Mouse (Mus musculus): ENCODE measurements at regions not wholly inside any gene's neighbourhood (a gene's known extent, or its start where the extent isn't known, plus 50 kb on each side); places are given as distances from the start of the nearest gene placed in this dataset.

GRCm38 (mm10) chr7:135882306-135882705 is 166.1 kb upstream of the Mki67 start:
- no peak for DNase-seq (ENCODE audit: low read depth, low spot score)

- DNase-seq (ENCODE audit: low read depth, low spot score), result no peak
Observed at GRCm38 (mm10) chr7:135888598-135888997, 172.4 kb upstream of the Mki67 start.

- no peak for DNase-seq (ENCODE audit: low read depth, low spot score)
Observed at GRCm38 (mm10) chr7:135889016-135889726, 173.0 kb upstream of the Mki67 start.

- DNase-seq (ENCODE audit: low read depth, low spot score), result no peak
Observed at GRCm38 (mm10) chr7:135898876-135899275, 182.7 kb upstream of the Mki67 start.

GRCm38 (mm10) chr7:135899765-135900164 is 183.6 kb upstream of the Mki67 start:
- no peak for DNase-seq (ENCODE audit: low read depth, low spot score)

- DNase-seq (ENCODE audit: low read depth, low spot score), result no peak
Observed at GRCm38 (mm10) chr7:135900861-135901321, 184.7 kb upstream of the Mki67 start.

GRCm38 (mm10) chr7:135902106-135903055 is 186.2 kb upstream of the Mki67 start:
- no peak for DNase-seq (ENCODE audit: low read depth, low spot score)

- DNase-seq (ENCODE audit: low read depth, low spot score), result no peak
Observed at GRCm38 (mm10) chr7:135911376-135911775, 195.2 kb upstream of the Mki67 start.

- DNase-seq (ENCODE audit: low read depth, low spot score), result no peak
Observed at GRCm38 (mm10) chr7:135913923-135914634, 197.9 kb upstream of the Mki67 start.

- DNase-seq (ENCODE audit: low read depth, low spot score), result no peak
Observed at GRCm38 (mm10) chr7:135923876-135924275, 207.7 kb upstream of the Mki67 start.

GRCm38 (mm10) chr7:135924641-135925040 is 208.5 kb upstream of the Mki67 start:
- no peak for DNase-seq (ENCODE audit: low read depth, low spot score)

- DNase-seq (ENCODE audit: low read depth, low spot score), result no peak
Observed at GRCm38 (mm10) chr7:135930091-135930490, 213.9 kb upstream of the Mki67 start.

GRCm38 (mm10) chr7:135932595-135933175 is 216.5 kb upstream of the Mki67 start:
- no peak for DNase-seq (ENCODE audit: low read depth, low spot score)

GRCm38 (mm10) chr7:135935180-135935579 is 219.0 kb upstream of the Mki67 start:
- no peak for DNase-seq (ENCODE audit: low read depth, low spot score)

GRCm38 (mm10) chr7:135937465-135937864 is 221.3 kb upstream of the Mki67 start:
- DNase-seq (ENCODE audit: low read depth, low spot score), result no peak

- no peak for DNase-seq (ENCODE audit: low read depth, low spot score)
Observed at GRCm38 (mm10) chr7:135939341-135939740, 223.2 kb upstream of the Mki67 start.

- no peak for DNase-seq (ENCODE audit: low read depth, low spot score)
Observed at GRCm38 (mm10) chr7:135942826-135943225, 226.7 kb upstream of the Mki67 start.

- no peak for DNase-seq (ENCODE audit: low read depth, low spot score)
Observed at GRCm38 (mm10) chr7:135946071-135946646, 230.0 kb upstream of the Mki67 start.

GRCm38 (mm10) chr7:135961026-135961425 is 244.9 kb upstream of the Mki67 start:
- no peak for DNase-seq (ENCODE audit: low read depth, low spot score)

- DNase-seq (ENCODE audit: low read depth, low spot score), result no peak
Observed at GRCm38 (mm10) chr7:135965528-135965927, 249.4 kb upstream of the Mki67 start.

GRCm38 (mm10) chr7:135966231-135966630 is 250.1 kb upstream of the Mki67 start:
- DNase-seq (ENCODE audit: low read depth, low spot score), result no peak
